Mouse (Mus musculus) stomach, postnatal 0 days (tissue): ENCODE data around the gene P2ry2.

Experiments used
- CTCF ChIP-seq: IDR thresholded peaks from 2 replicates; pipeline ENCODE4 v1.5.1; 2016; ENCODE audit warnings: antibody characterized with exemption, low read depth, mild to moderate bottlenecking, moderate library complexity
- EP300 ChIP-seq: optimal IDR thresholded peaks from 2 replicates; pipeline ENCODE3; 2016; ENCODE audit warnings: antibody characterized with exemption

GRCm38 (mm10) chr7:101031234-101031633, 18.6 kb upstream of the P2ry2 start:
- TF ChIP-seq CTCF: no peak
- TF ChIP-seq EP300: no peak
